Mouse (Mus musculus): ENCODE results near the gene Dennd1a.

DNA sequence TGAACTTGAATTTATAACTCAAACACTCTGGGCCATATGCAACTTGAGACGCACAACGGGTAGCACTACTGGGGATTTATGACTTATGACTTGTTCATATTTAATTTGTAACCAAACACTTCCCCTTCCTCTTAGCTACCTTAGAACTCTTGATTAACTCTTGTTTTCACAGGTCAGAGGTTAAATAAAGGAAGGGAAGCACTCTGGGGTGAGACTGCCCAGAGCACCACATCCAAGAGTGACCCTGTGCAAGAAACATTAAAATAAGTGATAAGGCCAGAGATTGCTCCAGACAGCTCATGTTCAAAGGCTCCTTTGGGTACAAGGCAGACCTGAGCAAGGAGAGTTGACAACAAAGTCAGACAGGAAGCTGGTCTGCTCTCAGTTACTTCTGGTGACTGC is 219.0 kb downstream of the Dennd1a start:
- TF ChIP-seq POLR2A (IDR thresholded peaks at IDR 0.05; ENCODE audit: low read depth, low read length): no peak
- no peak for TF ChIP-seq CTCF (conservative IDR thresholded peaks at IDR 0.05; ENCODE audit: insufficient read depth, insufficient read length, low read depth, low read length)
